Mouse (Mus musculus) kidney, postnatal 36 days (tissue): ENCODE measurements at regions not wholly inside any gene's neighbourhood (a gene's known extent, or its start where the extent isn't known, plus 50 kb on each side); places are given as distances from the start of the nearest gene placed in this dataset.
A peak's percentile ranks its signal among the peaks of the same experiment; 100 is the strongest.
"Not testable (repeated sequence)": the region's sequence is repeated elsewhere in the genome, so short reads cannot be mapped to it uniquely, and the experiment has no call there.

ENCODE experiments used
- DNase-seq, 2 experiments: peaks; one replicate each; pipeline ENCODE4 v3.0.0; 2021 to 2022; ENCODE audit warnings: mixed read lengths in 2 of 2

- no peak for DNase-seq
Observed at GRCm38 (mm10) chr10:6182400-6182799, 260.2 kb upstream of the Rgs17 start.

- not testable (repeated sequence) for DNase-seq
Observed at GRCm38 (mm10) chr10:6164311-6164710, 242.1 kb upstream of the Rgs17 start.

- DNase-seq: no peak
Observed at GRCm38 (mm10) chr10:6156941-6157340, 234.7 kb upstream of the Rgs17 start.

- DNase-seq: no peak
Observed at GRCm38 (mm10) chr10:6134091-6134490, 211.9 kb upstream of the Rgs17 start.

- DNase-seq: not testable (repeated sequence)
Observed at GRCm38 (mm10) chr10:6124423-6124822, 202.2 kb upstream of the Rgs17 start.

- DNase-seq: peak; percentile 1 to 15
Observed at GRCm38 (mm10) chr10:6114883-6115622, 192.9 kb upstream of the Rgs17 start.
